Mouse (Mus musculus) gastrocnemius, postnatal 14 days (tissue): ENCODE results near the gene Bglap2. TPM values are rescaled to one million over a fixed set of nuclear protein-coding genes. Genes with fewer than 3 reads are reported as not detected.
A peak's percentile ranks its signal among the peaks of the same experiment; 100 is the strongest.
"Not testable (repeated sequence)": the region's sequence is repeated elsewhere in the genome, so short reads cannot be mapped to it uniquely, and the experiment has no call there.

Experiments used
- DNase-seq: peaks from one replicate; pipeline ENCODE4 v3.0.0; 2021; ENCODE audit warnings: mixed read lengths
- intact Hi-C: fragments of 180-260 bp; cut with DNase I; formaldehyde crosslinking; loops from one replicate; pipeline ENCODE4 v1.15.1; 2025; ENCODE audit warnings: low total_unique reads
- total RNA-seq, 2 experiments: library from RNA; stranded (reverse); gene quantifications; 2 replicates each; pipeline ENCODE4 v1.2.3; 2021

Bglap2 gene
- total RNA-seq, 2 experiments from 2014 or later = not detected

GRCm38 (mm10) chr3:88395742-88396141 is 17.2 kb upstream of the Bglap2 start:
- no peak for DNase-seq
- intact Hi-C loops = no loop called here

DNA sequence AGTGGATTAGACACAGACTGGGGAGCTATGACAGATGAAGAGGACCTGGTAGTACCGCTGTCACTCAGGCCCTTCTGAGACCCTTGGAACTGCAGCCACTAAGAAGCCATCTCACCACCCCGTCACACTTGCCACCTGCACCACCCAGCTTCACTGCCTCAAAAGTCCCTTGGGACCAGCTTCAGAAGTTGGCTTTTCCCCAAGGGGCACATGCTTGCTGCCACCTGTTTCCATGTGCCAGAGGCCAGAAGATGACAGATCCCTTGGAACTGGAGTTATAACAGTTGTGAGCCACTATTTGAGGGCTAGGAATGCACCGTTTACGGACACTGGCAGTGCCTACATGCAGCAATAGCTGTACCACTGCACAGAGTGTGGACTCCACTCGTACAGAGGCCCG is 16.8 kb upstream of the Bglap2 start:
- intact Hi-C loops = no loop called here
- no peak for DNase-seq

- intact Hi-C loops = no loop called here
- no peak for DNase-seq
Measured at GRCm38 (mm10) chr3:88393776-88394375, 15.4 kb upstream of the Bglap2 start.

DNA sequence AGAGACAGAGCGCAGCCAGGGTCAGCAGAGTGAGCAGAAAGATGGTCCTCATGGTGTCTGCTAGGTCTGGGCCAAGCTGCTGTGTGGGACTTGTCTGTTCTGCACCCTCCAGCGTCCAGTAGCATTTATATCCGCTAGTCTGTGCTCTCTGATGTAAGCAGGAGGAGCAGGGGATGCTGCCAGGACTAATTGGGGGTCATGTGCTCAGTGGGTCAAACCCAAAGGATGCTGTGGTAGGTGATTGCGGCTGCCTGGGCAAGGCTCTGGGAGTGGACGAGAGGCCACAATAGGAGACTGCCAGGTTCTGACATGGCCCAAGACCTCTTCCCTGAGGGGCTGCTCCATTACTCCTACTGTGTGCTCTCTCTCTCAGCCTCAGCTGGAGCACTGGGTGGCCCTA is 5.9 kb upstream of the Bglap2 start, which contains the start of gene Bglap:
Bglap (minus strand) TSS at position 101 of the 400 bp plus-strand sequence.
- intact Hi-C loops = no loop called here
- no peak for DNase-seq

DNA sequence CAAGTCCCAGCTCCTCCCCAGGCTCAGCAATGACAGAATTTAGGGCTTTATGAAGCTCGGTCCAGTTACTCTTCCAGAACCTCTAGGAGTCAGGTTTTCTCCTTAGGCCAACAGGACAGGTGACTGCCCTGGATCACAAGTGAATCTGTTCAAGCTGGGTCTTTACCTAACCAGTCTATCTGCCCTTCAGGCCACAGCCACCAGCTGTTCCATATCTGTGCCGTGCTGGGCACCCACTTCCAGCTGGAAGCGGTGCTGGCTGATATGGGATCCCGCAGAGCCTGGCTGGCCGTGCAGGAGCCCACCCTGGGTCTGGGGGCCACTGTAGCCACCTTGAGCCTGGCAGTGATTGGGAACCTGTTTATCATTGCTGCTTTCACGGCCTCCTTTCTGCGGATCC is 3.9 kb upstream of the Bglap2 start:
- intact Hi-C loops, DNase-seq: not testable (repeated sequence)

- DNase-seq, intact Hi-C loops: not testable (repeated sequence)
Measured at GRCm38 (mm10) chr3:88381389-88382315, 3.2 kb upstream of the Bglap2 start.

- DNase-seq, intact Hi-C loops: not testable (repeated sequence)
Measured at GRCm38 (mm10) chr3:88376644-88377043, 1.9 kb downstream of the Bglap2 start.

- intact Hi-C loops, DNase-seq: not testable (repeated sequence)
Measured at GRCm38 (mm10) chr3:88375750-88376626, 2.5 kb downstream of the Bglap2 start.

- intact Hi-C loops, DNase-seq: not testable (repeated sequence)
Measured at GRCm38 (mm10) chr3:88372643-88373042, 5.9 kb downstream of the Bglap2 start, which contains the start of gene Bglap3. Gene Bglap3, minus strand, starts transcription at chr3:88372743.

DNA sequence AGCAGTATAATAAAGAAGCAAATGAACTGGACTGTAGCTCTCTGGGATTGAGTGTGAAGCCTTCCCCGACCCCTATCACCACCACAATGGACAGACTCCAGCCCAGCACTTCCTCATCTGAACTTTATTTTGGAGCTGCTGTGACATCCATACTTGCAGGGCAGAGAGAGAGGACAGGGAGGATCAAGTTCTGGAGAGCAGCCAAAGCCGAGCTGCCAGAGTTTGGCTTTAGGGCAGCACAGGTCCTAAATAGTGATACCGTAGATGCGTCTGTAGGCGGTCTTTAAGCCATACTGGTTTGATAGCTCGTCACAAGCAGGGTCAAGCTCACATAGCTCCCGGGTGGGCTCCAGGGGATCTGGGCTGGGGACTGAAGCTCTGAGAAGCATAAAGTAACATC is 10.0 kb downstream of the Bglap2 start:
- intact Hi-C loops = not testable (repeated sequence)
- DNase-seq = peak; percentile 48

DNA sequence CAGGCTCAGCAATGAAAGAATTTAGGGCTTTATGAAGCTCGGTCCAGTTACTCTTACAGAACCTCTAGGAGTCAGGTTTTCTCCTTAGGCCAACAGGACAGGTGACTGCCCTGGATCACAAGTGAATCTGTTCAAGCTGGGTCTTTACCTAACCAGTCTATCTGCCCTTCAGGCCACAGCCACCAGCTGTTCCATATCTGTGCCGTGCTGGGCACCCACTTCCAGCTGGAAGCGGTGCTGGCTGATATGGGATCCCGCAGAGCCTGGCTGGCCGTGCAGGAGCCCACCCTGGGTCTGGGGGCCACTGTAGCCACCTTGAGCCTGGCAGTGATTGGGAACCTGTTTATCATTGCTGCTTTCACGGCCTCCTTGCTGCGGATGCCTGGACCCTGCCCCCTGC is 11.0 kb downstream of the Bglap2 start:
- DNase-seq, intact Hi-C loops: not testable (repeated sequence)

- peak; percentile 44 for DNase-seq
- intact Hi-C loops = not testable (repeated sequence)
Measured at GRCm38 (mm10) chr3:88366830-88367428, 11.6 kb downstream of the Bglap2 start.

DNA sequence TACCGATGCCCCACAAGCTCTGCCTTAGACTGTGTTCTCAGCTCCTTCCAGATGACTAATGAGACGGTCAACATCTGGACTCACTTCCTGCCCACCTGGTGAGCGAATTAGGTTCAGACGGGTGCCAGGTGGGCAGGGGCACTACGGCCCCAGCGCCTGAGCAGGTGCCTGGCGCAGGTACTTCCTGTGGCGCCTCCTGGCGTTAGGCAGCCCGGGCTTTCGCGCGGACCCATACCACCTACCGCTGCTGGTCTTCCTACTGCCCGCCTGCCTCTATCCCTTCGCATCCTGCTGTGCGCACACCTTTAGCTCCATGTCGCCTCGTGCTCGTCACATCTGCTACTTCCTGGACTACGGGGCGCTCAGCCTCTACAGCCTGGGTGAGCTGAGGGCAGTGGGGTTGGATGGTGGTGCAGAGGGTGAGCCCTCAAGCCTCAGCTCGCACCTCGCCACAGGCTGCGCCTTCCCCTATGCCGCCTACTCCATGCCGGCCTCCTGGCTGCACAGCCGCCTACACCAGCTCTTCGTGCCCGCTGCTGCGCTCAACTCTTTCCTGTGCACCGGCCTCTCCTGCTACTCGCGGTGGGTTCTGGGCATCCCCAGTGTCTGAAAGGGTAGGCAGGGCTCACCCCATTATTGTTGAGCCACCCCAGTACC is 12.7 kb downstream of the Bglap2 start:
- no peak for DNase-seq
- intact Hi-C loops = no loop called here

GRCm38 (mm10) chr3:88364337-88364736 is 14.2 kb downstream of the Bglap2 start, which contains the start of gene Paqr6:
Gene Paqr6, plus strand, starts transcription at chr3:88364584.
- peak; percentile 75 for DNase-seq
- intact Hi-C loops = no loop called here

DNA sequence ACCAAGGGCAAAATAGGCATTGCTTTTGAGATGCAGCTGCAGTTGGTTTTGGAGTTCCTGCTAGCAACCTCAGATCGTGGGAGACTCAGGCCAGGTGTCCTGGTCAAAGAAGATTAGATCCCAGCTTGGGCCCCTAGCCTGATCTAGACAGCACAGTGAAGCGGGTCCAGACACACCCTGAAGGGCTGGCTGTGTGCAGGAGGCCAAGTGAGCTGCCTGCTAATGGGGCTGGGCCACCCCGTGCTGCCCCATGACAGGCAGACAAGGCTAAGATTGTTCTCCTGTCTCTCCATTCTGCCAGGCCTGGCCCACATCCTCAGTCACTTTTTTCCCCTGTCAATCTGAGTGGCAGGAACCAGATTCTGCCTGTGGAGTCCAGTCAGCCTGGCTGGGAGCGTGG is 14.8 kb downstream of the Bglap2 start:
- DNase-seq = no peak
- intact Hi-C loops = no loop called here

GRCm38 (mm10) chr3:88361612-88362313 is 16.7 kb downstream of the Bglap2 start:
- no peak for DNase-seq
- intact Hi-C loops = no loop called here

- DNase-seq = no peak
- intact Hi-C loops = no loop called here
Measured at GRCm38 (mm10) chr3:88361096-88361495, 17.4 kb downstream of the Bglap2 start.

DNA sequence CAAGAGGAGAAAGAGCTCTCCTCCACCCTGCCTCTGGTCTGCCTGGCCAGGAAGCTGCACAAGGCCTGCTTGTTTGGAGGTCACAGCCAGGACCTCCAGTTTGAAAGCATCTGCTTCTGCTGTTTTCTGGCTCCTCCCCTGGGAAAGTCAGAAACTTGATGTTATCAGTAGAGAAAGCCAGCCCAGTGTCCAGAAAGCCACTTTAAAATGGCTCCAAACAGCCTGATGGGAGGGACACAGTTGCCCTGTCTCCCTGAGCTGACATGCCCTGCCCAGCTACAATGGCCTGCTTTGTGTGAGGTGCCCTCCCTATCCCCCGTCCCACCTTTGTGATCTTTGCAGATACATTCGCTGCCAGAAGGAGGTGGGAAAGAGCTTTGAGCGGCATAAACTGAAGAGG is 18.5 kb downstream of the Bglap2 start:
- DNase-seq = no peak
- intact Hi-C loops = no loop called here
